Mouse (Mus musculus) monocyte, adult 2 months (primary cell): Measurements from ENCODE around the gene Rapgef4.

Source experiments
- DNase-seq, 2 experiments: peaks; one replicate each; pipeline ENCODE4 v3.0.0; 2022; ENCODE audit warnings: low spot score in 2 of 2, low read depth in 1 of 2

Gene Rapgef4

DNA sequence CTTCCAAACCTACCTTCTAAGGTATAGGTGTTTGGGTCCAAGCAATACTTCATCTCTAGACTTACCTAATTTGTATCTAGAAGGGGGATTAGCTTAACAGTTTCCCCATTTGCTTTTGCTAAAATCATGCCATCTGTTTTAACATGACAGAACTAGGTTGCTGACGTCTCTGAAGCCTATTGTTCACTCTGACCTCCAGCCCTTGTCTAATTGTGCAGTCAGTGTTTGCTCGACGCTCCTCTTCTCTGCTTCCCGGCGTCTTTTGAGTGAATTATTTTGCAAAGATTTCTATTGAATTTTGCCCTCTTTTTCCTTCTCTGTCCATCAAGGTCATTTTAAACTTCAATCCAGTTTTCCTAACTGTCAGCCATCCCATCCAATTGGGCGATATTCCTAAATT, 166.7 kb downstream of the Rapgef4 start:
- no peak for DNase-seq

DNA sequence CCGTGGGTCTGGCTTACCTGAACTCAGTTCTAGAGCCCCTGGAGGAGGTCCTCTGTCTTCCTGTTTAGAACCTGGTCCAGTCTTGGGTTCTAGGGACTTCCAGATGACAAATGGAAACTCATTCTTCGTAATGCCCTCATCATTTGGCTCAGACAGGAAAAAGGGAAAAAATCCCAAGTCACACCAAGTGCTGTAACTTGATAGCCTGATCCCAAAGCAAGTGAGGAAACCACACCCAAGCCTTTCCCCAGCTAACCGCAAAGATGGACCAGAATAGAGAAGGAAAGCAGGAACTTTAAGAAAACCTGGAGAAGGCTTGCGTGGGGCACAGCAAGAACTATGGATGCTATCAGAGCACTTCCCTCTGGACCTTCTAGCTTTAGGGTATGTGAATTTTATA, 167.6 kb downstream of the Rapgef4 start:
- no peak for DNase-seq

DNA sequence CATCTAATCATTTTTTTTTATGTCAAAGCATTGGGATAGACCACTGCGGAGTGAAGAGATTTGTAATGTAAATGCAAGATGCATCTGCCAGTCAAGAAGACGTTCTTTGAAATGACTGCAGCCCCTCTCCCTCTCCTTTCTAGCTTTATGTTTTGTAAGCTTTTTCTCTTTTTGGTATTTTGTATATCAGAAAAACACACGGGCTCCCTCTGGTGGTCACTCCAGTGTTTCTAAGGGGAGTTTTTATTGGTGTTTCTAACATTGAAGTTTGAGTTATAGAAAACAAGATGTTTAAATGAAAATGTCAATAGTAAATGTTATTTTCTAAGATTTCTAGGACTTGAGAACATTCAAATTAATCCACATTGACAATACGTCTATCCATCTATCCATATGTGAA, 168.0 kb downstream of the Rapgef4 start:
- DNase-seq, result no peak

DNA sequence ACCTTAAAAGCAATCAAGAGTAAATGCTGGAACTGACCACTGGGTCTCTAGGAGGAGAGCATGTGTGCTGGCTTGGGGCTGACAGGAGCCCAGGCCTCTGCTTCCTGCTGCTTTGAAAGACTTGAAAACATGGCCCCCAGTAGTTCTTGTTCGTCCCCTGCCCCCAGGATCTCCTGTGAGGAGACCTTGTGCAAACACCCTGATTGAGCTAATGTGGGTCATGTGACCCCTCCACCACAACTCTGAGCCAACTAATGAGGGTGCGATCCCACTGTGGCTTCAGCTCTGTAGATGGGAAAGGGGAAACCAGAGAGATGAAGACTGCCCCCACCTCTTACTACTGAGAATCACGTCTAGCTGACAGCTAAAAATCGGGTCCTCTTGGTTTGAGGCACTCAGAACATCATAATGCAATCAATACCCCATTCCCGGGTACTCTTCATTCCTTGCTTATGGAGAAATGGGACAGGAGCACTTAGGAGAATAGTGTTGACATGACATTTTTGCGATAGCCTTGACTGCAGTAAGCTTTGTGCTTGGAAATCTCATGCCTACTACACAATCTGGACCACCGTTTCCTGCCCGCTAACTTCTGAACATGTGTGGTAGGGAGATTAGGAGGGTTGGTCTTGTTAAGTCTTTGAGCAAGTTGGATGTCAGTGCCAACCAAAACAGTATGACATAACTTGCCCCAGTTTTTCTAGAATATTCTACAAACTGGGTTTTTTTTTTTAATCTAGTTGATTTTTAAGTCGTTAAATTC, 170.9 kb downstream of the Rapgef4 start:
- DNase-seq, result no peak

DNA sequence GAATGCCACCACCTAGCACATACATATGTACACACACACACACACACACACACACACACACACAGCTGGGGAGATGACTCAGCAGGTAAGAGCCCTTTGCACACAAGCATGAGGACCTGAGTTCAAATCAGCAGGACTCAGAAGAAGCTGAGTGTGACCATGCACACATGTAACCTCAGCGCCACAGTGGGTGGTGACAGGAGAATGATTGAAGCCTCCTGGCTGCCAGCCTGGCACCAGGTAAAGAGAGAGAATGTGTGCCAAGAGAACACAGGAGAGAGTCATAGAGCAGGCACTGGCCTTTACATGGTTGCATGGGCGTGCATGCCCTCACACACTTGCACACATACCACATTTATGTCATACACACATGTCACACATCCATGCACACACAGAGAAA, 171.7 kb downstream of the Rapgef4 start:
- no peak for DNase-seq

DNA sequence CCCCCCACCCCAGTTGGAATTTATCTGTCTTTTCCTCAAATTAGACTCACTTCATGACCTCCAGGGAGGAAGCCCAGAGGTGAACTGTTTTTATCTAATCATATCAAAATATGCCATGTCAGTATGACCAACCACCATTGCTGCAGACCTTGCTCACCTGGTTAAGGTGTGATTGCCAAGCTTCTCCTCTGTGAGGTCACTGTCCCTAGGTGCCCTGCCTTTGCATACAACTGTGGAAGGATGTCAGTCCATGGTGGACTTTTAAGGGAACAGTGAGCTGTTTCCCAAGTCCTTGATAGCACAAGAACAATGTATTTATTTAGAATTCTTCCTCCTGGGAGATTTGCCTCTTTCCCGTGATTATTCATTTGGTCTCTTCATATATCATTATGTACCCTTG, 172.8 kb downstream of the Rapgef4 start:
- no peak for DNase-seq

DNA sequence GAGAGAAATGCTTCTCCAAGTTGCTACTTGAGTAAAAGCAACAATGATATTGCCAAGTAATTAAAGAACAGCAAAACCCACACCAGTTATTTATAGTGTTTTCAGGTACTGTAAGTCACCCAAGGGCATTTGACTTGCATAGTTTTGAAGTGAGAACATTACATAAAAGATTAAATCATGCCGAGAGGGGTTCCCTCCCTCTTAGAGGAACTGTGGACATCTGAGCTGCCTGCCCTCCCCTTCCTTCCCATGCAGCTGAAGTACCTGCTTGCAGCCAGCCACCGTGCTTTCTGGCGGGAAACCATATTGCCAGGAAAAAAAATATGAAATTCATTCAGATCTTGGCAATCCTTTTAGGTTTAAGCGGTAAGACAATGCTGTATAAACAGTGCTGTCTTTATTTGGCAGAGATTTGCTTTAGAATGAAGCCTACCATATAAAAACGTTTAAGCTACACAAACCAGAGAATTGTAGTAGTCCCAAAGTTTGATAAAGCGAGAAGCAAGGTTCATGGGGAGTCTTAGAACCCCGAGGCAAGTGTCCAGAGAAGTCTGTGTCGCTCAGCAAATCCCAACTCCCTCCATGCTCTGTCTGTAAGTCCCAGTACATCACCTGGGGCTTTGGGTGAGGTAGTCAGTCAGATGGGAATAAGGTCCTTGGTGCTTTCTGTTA, 174.2 kb downstream of the Rapgef4 start:
- no peak for DNase-seq

DNA sequence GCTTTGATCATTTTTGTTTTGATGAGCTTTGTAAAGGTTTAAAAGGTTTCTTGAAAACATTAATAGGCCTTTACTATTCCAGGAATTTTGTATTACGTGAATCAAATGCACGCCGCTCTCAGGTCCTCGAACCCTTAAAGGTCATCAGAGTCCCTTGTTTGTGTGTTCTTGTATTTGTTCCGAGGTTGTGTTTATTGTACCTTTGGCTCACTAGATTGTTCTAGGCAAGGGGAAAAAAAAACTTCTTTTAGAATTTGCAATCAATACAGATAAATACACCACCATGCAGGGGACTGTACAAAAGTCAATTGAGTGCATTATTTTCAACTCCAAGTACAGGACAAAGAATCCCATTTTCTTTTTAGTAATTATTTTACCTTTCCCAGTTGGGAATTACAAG, 175.4 kb downstream of the Rapgef4 start:
- no peak for DNase-seq

DNA sequence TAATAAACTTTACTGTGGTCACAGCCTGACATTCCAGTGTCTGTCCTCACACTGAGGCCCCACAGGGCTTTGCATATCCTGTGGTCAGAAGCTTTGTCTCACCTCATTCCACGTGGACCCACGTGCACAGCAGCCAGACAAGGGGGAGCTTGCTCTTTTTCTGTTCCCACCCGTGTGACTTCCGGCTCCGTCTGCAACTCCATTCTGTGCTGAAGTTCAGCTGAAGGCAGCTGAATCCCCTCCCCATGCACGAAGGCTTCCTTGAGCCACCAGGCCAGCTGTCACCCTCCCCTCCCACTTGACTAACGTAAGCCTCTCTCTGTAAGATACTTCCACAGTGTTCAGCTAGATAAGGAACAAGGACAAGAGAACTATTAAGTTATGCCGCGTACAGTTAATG, 176.5 kb downstream of the Rapgef4 start:
- DNase-seq, result no peak

DNA sequence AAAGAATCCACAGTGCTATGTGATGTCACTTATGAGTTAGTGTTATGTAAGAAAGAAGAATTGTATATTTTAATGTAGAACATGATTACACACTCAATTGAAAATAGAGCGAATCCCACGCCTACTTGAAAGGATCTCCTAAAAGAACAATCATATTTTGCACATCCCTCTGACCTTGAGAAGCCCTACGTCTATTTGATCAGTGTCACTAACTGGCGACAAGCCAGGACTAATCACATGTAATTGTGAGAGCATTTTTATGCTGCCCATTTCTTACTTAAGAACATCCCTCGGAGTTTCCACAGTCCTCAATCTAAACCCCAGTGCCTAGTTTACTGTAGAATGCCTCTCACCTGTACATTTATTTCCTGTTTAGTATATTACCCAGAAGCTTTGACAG, 177.0 kb downstream of the Rapgef4 start:
- no peak for DNase-seq

DNA sequence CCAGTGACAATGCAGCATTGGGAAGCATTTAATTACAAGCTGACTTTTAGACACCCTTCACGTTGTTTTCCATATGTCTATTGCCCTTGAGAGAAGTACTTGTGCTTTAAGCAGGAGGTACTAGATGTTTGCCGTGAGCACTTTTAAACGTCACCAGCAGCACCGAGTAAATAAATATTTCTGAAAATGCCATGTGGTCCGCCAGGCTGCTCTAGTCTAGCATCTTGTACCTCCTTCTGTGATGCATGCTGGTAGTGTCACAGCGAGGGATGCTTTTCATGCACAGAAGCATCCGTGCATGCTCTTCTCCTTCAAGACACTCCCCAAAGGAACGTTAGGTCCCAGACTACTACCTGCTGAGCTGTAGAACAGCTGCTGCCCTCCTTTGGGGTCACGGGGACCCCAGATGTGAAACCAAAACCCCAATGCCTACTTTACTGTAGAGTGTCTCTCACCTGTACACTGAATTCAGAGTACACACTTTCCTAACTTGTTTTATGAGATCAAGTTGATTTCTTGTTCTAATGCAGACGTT, 177.7 kb downstream of the Rapgef4 start:
- DNase-seq, result no peak

DNA sequence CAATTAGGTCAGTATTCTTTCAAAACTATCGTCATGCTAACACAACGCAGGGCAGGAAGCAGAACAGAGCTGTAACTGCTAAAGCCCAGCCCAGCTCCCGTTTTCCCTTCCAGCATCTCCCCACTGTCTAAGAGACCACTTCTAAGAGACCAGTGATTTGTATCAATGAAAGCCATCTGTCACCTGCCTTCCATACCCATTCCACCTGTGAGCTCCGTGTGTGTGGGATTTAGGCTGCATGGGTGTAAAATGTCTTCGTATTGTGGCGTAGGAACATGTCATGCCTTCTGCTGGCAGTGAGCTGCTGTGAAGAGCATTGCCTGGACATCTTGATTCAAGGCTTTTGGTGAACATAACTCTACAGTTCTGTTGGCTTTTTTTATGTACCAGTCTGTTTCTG, 178.2 kb downstream of the Rapgef4 start:
- DNase-seq, result no peak

DNA sequence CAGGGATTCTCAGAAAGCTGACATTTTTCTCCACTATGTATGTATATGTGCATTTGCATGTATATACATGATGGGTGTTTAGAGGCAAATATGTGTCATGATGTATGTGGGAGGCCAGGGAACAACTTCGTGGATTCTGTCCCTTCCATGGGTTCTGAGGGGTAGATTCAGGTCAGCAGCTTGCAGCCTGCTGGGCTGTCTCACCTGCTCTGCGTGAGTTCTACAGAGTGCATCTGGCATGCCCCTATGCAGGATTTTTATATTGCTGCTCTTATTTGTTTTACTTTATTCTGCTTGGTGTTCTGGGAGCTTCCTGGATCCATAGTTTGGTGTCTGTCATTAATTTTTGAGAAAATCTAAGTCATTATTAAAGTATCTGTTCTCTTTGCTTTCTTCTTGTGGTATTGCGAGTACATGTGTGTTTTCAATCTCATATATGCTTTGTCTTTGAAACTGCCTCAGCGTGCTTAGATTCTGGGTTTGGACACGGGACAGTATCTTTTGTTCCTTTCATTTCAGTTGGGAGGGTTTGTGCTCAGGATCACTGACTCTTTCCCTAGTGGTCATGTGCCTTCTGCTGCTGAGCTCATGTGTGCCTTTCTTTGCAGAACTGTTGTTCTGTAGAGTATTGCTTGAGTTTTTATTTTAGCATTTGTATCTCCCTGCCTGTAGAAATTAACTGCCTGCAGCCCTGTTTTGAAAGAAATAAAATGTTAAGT, 184.3 kb downstream of the Rapgef4 start:
- DNase-seq, result no peak

DNA sequence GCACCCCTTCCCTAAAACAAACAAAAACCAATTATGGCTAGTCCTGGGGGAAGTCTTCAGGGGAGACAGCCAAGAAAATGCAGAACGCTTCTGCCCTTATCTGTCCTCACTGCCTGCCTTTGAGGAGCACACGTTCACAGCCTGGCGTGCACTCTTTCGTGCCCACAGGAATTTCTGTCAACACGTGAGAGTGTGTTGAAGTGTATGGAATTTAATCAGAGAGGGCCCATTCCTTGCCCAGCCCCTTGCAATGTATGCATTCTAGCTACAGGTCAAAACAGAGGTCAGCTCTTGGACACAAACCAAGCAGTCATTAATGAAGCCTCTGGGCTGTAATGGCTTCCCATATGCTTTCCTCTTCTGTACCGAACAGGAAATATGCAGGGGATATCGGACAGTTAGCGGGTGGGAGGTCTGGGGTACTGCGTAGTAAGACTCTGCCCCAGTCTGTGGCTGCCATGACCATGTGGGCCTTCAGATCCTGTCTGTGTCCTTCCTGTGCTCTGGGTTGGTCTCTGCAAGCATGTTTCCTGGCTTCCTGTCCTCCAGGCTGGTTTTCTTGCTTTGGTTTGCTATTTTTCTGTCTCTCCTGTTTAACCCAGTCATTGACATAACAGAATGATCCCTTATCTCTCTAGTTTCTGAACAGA, 188.5 kb downstream of the Rapgef4 start:
- DNase-seq, result no peak

DNA sequence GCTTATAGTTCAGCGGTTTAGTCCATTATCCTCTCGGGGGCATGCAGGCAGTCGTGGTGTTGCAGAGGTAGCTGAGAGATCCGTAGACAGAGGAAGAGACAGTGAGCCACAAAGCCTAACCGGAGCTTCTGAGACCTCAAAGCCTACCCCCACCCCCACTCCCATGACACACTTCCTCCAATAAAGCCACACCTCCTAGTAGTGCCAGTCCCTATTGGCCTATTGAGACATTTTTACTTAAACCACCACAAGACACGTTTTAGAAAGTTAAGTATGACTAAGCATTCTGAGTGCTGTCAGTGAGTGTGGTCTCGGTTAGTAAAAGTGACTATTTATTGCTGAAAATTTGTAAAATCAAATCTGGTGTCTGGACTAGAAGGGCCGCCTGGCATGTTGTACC, 189.5 kb downstream of the Rapgef4 start:
- DNase-seq, result peak; percentile 46 to 53

DNA sequence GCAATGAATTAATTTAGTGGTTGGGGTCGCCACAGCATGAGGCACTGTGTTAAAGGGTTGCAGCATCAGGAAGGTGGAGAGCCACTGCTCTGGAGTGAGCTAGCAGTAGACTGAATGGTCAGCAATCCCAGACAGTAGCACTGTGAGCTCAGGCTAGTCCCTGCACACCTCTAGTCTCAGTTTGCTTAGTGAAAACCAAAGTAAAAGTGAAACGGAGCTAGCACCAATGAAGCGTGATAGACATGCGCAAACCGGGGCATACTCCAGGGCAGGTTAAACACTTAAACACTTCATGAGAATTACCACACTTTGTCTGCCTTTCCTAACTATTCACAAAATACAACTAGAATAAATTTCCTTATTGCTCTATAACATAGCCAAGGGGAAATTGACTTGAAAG, 190.2 kb downstream of the Rapgef4 start:
- no peak for DNase-seq

DNA sequence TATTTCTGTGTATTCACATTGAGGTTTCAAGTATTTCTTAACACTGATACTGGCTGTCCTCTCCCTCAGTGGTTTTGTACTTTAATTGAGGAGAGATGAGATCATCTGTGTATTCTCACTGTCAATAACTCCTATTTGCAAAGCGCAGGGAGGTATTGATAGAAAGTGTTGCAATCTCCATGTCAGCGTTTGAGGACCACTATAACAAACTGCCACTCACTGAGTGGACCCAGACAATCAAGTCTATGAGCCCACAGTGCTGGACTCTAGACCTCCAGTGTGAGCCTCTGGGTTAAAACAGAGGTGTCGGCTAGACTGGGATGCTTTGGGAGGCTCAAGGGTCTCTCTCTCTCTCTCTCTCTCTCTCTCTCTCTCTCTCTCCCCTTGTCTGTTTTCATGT, 192.0 kb downstream of the Rapgef4 start:
- no peak for DNase-seq

DNA sequence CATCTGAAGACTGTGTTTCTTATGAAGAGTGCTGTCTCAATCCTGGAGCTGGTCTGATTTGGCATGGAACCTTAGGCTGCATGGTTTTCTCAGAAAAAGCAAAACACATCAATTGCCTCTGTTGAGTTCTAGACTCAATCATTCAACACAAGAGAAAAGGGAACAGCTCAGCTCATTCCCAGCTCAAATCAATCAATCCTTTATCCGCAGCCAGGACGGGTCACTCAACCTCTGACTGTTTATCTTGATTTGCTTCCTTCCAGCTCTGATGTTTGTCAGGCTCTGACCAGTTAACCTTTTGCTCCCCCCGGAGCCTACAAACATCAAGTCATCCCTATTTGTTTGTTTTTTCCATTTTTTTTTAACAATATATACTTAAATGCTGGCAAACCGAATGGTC, 192.8 kb downstream of the Rapgef4 start:
- no peak for DNase-seq

DNA sequence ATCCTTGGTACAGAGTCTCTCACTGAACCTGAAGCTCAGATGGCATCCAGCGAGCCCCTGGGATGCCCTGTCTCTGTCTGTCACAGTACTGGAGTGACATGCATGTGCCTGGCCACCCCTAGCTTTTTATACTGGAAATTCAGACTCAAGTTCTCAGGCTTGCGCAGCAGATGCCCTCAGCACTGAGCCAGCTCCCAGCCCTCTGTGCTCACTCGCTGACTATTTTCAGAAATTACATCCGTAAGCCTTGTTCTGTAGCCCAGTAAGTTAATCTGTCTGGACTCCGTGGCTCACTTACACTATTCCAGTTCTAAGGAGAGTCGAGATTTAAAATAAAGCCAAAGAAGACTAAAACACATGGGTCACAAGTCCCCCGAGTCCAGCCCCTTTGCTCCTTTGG, 194.5 kb downstream of the Rapgef4 start:
- DNase-seq, result no peak

DNA sequence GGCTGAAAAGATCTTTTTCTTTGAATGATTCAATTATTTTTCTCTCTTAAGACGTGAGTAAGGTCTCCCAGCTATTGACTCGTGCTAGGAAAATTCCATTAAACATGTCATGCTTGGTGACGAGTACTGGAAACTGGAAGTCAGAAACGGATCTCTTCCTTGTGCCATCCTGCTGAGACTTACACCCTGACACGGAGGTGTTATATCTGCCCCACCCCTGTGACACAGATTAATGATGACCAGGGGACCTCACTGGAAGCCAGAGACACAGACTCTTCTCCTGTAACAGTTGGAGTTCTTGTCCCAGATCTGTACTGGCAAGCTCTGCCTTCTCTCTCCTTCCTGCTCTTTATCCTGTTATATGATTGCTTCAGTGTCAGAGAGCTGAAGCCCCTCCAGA, 194.9 kb downstream of the Rapgef4 start:
- no peak for DNase-seq

DNA sequence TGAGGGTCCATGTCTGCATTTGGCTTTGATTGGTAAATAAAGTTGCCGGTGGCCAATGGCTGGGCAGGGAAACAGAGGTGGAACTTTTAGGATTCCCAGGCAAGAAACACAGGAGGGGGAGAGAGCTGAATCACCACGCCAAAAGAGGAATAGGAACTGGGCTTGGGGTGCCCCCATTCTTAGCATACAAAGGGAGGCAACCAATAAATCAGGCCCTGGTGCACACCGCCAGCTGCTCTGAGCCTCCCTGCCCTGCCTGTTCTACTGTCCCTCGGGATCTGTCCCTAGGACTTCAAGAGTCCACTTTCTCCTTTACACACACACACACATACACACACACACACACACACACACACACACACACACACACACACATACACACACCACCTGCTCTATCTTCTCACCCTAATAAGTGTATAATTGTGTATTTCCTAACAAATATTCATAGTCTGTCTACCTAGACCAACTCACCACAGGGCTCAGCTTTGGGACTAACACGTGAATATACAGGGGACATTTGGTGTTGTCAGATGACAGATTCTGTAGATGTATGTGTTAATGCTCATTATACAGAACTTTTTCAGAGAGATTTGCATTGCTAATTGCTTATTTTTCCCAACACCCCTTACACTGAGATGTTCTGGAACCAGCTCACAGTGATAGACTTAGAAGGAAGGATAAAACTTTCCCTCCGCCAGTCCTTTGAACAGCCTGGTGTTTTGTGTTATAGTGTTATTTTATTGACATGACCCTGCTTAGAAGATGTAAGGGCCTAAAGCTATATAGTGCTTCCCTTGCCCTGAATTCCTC, 196.4 kb downstream of the Rapgef4 start:
- DNase-seq, result no peak
